Mouse (Mus musculus) megakaryocyte, embryonic 14.5 days (primary cell): Measurements from ENCODE around the gene Gstp2. TPM values are rescaled to one million over a fixed set of nuclear protein-coding genes. Genes with fewer than 3 reads are reported as not detected.

Experiments used
- H3K27me3 ChIP-seq: replicated peaks from 2 replicates; pipeline ENCODE3; 2012; ENCODE audit warnings: inconsistent platforms
- H3K36me3 ChIP-seq: replicated peaks from 2 replicates; pipeline ENCODE3; 2012; ENCODE audit warnings: low read length, inconsistent platforms, mixed read lengths
- H3K4me1 ChIP-seq: 2 replicates; pipeline ENCODE4 v1.6.1; 2012; ENCODE audit warnings: inconsistent platforms
- H3K4me3 ChIP-seq: replicated peaks from 2 replicates; pipeline ENCODE3; 2012; ENCODE audit warnings: moderate library complexity, mild to moderate bottlenecking, inconsistent platforms
- H3K9me3 ChIP-seq: 2 replicates; pipeline ENCODE4 v1.6.1; 2012; ENCODE audit warnings: inconsistent platforms
- FLI1 ChIP-seq: IDR thresholded peaks from 2 replicates; pipeline ENCODE4 v1.6.1; 2012; ENCODE audit warnings: low read length, inconsistent platforms, mixed read lengths
- GATA1 ChIP-seq: IDR thresholded peaks from 3 replicates; pipeline ENCODE4 v1.6.1; 2012; ENCODE audit warnings: mixed read lengths, low read length, inconsistent platforms, borderline replicate concordance
- polyA plus RNA-seq: library from polyadenylated mRNA; stranded (reverse); fragments of >175 nt; gene quantifications from 2 replicates; pipeline ENCODE4 v1.2.3, GENCODE M21; 2012; ENCODE audit warnings: low replicate concordance; ENCODE audit not compliant: insufficient read depth

Gene Gstp2
- polyA plus RNA-seq, 1 experiment: not detected

- no peaks in the 10 kb centered on the region for H3K9me3 ChIP-seq
- TF ChIP-seq GATA1 (no peak), FLI1 (no peak)
- no peaks in the 10 kb centered on the region for H3K27me3 ChIP-seq
- peaks cover 64% of the 10 kb centered on the region for H3K4me1 ChIP-seq
- peaks cover 15% of the 10 kb centered on the region for H3K36me3 ChIP-seq
- peak overlapping the region; percentile 44 for H3K4me3 ChIP-seq
These were observed 31.0 kb downstream of the Gstp2 start for GRCm38 (mm10) chr19:4014802-4015201.

GRCm38 (mm10) chr19:4013066-4013465 is 32.8 kb downstream of the Gstp2 start:
- Histone ChIP-seq H3K4me1 (peaks cover 49% of the 10 kb centered on the region), H3K4me3 (peak overlapping the region; percentile 97), H3K36me3 (peaks cover 32% of the 10 kb centered on the region), H3K27me3 (no peaks in the 10 kb centered on the region), H3K9me3 (no peaks in the 10 kb centered on the region)
- TF ChIP-seq GATA1 (no peak), FLI1 (no peak)

GRCm38 (mm10) chr19:4012432-4013022 is 33.3 kb downstream of the Gstp2 start, which contains the start of gene Ndufv1:
Gene Ndufv1, minus strand, starts transcription at chr19:4012806.
- Histone ChIP-seq H3K4me1 (peaks cover 49% of the 10 kb centered on the region), H3K36me3 (peaks cover 37% of the 10 kb centered on the region), H3K9me3 (no peaks in the 10 kb centered on the region), H3K27me3 (no peaks in the 10 kb centered on the region), H3K4me3 (peak within 1 kb of the TSS; percentile 97)
- TF ChIP-seq FLI1 (peak; percentile 78), GATA1 (no peak)

GRCm38 (mm10) chr19:4011086-4011485 is 34.7 kb downstream of the Gstp2 start:
- TF ChIP-seq GATA1 (no peak), FLI1 (no peak)
- Histone ChIP-seq H3K36me3 (peaks cover 52% of the 10 kb centered on the region), H3K4me1 (peaks cover 46% of the 10 kb centered on the region), H3K4me3 (no peak overlapping the region), H3K27me3 (no peaks in the 10 kb centered on the region), H3K9me3 (no peaks in the 10 kb centered on the region)

- Histone ChIP-seq H3K4me3 (no peak overlapping the region), H3K9me3 (no peaks in the 10 kb centered on the region), H3K4me1 (peaks cover 23% of the 10 kb centered on the region), H3K27me3 (peaks cover 2% of the 10 kb centered on the region), H3K36me3 (peaks cover 80% of the 10 kb centered on the region)
- TF ChIP-seq GATA1: no peak
- no peak for TF ChIP-seq FLI1
These were observed 39.9 kb downstream of the Gstp2 start for GRCm38 (mm10) chr19:4005971-4006370.

- peaks cover 2% of the 10 kb centered on the region for H3K27me3 ChIP-seq
- H3K9me3 ChIP-seq: no peaks in the 10 kb centered on the region
- H3K36me3 ChIP-seq: peaks cover 71% of the 10 kb centered on the region
- H3K4me3 ChIP-seq: no peak overlapping the region
- TF ChIP-seq FLI1 (no peak), GATA1 (no peak)
- H3K4me1 ChIP-seq: peaks cover 26% of the 10 kb centered on the region
These were observed 40.7 kb downstream of the Gstp2 start for GRCm38 (mm10) chr19:4005091-4005490.

- no peaks in the 10 kb centered on the region for H3K9me3 ChIP-seq
- H3K4me3 ChIP-seq: no peak overlapping the region
- H3K27me3 ChIP-seq: peaks cover 2% of the 10 kb centered on the region
- TF ChIP-seq GATA1 (no peak), FLI1 (no peak)
- peaks cover 64% of the 10 kb centered on the region for H3K36me3 ChIP-seq
- peaks cover 32% of the 10 kb centered on the region for H3K4me1 ChIP-seq
These were observed 41.5 kb downstream of the Gstp2 start for GRCm38 (mm10) chr19:4004331-4004730.

- H3K36me3 ChIP-seq: peaks cover 57% of the 10 kb centered on the region
- no peak for TF ChIP-seq FLI1
These were observed 42.2 kb downstream of the Gstp2 start for GRCm38 (mm10) chr19:4003641-4004040.

GRCm38 (mm10) chr19:4003112-4003511 is 42.7 kb downstream of the Gstp2 start, which contains the start of gene Doc2g:
Gene Doc2g, plus strand, starts transcription at chr19:4003313.
- Histone ChIP-seq H3K36me3 (peaks cover 52% of the 10 kb centered on the region), H3K9me3 (no peaks in the 10 kb centered on the region), H3K4me1 (peaks cover 44% of the 10 kb centered on the region), H3K4me3 (no peak within 1 kb of the TSS), H3K27me3 (peaks cover 2% of the 10 kb centered on the region)
- TF ChIP-seq GATA1: no peak
- no peak for TF ChIP-seq FLI1

More at GRCm38 (mm10) chr19:4003641-4004040, 42.2 kb downstream of the Gstp2 start:
- Histone ChIP-seq H3K4me3 (no peak overlapping the region), H3K27me3 (peaks cover 2% of the 10 kb centered on the region), H3K4me1 (peaks cover 39% of the 10 kb centered on the region), H3K9me3 (no peaks in the 10 kb centered on the region)

- no peak for TF ChIP-seq GATA1
- no peak for TF ChIP-seq FLI1
- peaks cover 58% of the 10 kb centered on the region for H3K4me1 ChIP-seq
- peaks cover 7% of the 10 kb centered on the region for H3K27me3 ChIP-seq
- peaks cover 38% of the 10 kb centered on the region for H3K36me3 ChIP-seq
- H3K4me3 ChIP-seq: no peak overlapping the region
- H3K9me3 ChIP-seq: no peaks in the 10 kb centered on the region
These were observed 44.1 kb downstream of the Gstp2 start for GRCm38 (mm10) chr19:4001752-4002151.
